Mouse (Mus musculus): Measurements from ENCODE around the gene Gm15013. TPM values are rescaled to one million over a fixed set of nuclear protein-coding genes. Genes with fewer than 3 reads are reported as not detected.
"Not testable (repeated sequence)": the region's sequence is repeated elsewhere in the genome, so short reads cannot be mapped to it uniquely, and the experiment has no call there.

The Gm15013 gene
- not detected in 2 replicates for total RNA-seq (2021)
- long read RNA-seq, experiment 1, result 0 reads
- long read RNA-seq, experiment 2, result 0 reads

DNA sequence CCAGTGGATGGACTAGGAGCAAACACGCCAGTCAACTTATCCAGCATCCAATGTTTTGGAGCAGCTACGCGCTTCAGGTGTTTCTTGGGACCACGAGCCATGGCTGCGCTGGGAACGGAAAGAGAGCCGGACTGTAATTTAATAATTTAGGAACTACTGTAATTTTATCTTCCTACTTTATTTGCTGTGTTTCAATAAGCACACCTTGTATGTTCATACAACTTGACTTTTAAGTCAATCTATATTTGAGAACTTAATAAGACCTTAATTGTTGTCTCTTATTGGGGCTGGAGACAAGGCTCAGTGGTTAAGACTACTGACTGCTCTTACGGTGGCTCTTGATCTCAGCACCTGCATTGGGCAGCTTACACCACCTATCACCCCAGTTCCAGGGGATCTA lies at the start of gene Gm15013:
TSS of gene Gm15013 (minus strand) at position 101 of the 400 bp plus-strand sequence.
- DNase-seq, result no peak

DNA sequence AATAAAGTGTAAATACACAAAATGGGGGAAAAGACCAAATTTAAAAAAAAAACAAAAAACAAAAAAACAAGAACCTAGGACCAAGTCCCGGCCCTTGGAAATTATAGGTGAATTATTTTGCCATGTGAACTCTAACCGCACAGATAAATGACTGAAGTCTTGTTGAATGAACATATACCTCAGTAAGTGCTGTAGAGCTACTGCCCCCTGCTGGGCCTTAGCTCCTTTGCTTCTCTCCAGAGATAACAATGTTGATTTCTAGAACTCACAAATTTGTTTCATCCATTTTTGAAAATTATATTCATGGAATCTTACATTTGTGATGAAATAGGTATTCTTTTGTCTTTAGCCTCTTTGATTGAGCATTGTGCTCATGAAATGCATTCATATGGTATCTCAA lies 48.3 kb upstream of the Gm15013 start:
- DNase-seq, result peak; percentile 41

DNA sequence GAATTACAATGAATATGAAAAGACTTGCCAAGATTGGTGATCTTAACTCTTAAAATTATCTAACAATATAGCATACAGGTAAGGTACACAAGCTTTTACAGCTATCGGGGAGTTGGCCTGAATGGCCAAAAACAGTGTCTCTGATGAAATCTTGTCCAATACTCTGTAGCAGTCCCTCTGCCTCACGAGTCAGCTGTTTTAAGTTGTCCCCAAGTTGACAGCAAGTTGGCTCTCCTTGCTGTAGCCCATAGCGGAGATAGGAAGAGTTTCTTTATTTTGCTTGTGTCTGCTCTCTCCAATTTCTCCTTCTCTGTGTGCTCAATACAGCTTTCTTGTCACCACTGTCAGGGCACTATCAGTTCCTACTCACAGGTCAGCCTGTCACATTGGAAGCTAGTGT lies 44.4 kb upstream of the Gm15013 start:
- not testable (repeated sequence) for DNase-seq

DNA sequence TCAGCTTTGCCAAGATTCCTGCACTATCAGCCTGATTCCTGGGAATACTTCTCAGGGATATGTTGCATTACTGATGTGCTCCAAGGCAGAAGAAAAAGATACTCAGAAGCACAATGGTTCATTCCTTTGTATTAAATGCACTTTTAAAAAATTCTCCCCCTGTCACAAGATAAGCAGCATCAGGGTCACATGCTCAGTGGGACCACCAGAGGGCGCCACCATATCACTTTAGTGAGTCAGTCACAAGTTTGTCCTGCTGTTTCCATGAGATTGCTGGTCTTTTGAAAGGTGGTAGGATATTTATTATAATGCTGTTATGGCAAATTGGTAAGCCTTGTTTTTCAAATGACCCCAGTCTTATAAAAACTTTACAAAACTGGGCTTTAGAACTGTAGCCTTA lies 37.6 kb upstream of the Gm15013 start:
- DNase-seq, result peak; percentile 64

DNA sequence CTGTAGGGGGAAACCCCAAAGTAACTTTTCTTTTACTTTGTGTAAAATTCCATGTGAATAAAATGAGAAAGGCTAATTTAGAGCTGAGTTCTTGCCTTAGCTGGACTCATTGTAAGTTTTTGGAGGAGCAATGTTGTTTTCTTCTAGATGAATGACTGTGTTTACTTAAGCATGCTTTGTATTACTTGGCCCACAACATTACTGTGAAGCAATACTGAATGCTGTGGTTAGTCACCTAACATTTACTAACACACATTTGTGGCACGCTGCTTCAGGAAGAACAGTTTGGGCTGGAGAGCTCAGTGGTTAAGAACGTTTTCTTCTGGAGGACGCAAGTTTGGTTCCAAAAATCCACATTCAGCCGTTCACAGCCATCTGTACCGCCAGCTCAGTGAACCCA lies 22.8 kb upstream of the Gm15013 start:
- DNase-seq, result no peak

DNA sequence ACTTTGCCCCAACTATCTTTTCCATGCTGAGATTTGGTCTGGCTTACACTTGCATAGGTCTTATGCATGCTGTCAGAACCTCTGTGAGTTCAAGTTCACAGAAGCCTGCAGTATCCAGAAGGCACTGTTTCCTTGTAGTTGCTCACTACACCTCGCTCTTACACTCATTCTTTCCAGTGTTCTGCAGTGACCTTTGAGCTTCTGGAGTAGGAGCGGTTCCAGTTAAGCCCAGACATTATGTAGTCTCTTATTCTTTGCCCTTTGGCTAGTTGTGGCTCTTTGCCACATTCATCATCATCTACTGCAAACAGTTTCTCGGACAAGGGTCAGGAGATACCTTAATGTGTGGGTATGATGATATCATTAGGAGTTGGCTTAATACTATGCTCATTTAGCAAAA lies 16.3 kb upstream of the Gm15013 start:
- DNase-seq, result no peak

DNA sequence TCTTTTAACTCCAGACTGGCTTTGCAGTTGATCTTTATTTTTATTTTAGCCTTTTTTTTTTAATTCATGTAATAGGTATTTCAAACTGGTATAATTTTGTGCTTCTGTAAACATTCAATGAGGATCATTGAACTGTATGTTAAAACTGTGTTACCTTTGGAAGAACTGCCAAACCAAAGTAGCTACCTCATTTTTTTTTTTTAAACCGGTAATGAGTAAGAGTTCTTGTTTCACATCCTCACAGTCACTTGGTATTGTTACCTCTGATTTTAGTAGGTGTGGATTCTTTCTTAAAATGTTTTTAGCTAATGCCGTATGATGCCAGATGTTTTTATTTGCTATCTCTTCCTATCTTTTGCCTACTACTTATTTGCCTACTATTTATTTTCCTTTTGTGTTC lies 8.1 kb upstream of the Gm15013 start:
- DNase-seq, result no peak

DNA sequence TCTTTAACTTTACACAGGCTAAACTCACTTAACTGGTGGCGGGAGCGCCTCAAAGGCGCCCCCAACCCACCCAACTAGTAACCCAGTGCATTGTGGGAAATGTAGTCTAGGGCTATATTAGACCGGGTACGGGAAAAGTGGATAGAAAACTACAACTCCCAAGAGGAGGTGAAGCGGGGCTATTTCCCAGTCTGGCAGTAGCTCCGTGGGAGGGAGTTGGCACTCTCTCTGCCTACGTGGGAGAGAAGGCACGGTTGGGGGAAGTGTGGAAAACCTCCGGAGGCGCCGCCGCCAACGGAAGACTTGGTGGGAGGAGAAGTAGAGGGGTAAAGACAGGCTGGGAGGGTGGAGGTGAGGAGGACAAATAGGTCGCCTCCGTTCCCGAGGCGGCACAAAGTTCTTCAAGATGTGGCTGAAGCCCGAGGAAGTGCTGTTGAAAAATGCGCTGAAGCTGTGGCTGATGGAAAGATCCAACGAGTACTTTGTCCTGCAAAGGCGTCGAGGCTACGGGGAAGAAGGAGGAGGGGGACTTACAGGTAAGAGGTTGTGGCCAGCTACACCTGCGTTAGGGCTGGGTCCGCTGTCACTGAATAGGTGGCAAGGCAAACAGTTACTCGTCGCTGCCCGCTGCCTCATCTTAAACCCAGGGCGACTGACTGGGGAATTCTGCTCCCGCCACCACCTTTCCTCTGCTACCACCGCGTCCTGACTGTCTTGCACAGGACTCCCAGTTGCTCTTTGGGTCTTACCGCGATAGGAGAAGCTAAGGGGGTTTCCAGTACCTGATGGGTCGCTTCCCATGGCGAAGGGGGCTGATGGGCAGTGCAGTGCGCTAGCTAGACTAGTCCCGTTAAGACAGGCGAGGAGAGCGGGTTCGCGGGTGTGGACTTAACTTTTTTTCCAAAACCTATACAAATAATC lies 29.2 kb downstream of the Gm15013 start, which contains the start of gene Tbc1d8b:
TSS of gene Tbc1d8b (plus strand) at position 222 of the 921 bp plus-strand sequence.
- DNase-seq, result peak; percentile 80

DNA sequence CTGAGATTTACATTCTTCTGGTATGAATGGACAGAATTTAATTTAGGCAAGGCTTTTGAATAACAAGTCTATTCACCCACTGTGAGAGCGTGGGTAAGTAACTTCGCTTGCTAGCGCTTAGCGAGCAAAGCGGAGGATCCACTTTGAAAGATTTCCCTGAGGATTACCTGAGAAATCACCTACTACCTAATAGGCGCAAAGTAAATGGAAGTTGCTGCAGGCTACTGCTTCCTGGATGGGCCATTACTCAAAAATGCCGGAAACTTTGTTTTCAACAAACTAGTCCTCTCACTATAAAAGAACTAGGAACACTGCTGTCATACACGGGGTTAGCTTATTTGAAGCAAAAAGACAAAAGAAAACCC lies 29.9 kb downstream of the Gm15013 start:
- DNase-seq, result no peak

DNA sequence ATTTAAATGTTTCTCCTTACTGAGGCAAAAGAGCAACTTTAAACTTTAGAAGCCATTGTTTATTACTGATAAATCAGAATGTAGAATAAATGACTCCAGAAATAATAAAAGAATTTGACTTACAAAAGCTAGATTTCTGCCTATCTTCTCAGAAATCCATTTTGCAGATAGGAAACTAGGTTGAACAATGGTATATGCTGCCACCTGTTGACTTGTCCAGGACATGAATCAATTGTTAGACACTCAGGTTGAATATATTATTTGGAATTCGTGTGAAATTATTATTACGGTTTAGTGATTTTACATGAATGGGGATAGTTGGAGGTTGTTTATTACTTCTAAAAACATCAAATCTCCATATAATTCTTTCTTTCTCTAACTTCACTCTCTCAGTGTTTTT lies 48.5 kb downstream of the Gm15013 start:
- no peak for DNase-seq

Other genes starting within 250 kb of the Gm15013 start
- 0.49 and 0.78 TPM in 2 replicates for gene D330045A20Rik, start 234.1 kb downstream of the Gm15013 start, total RNA-seq (2021)
- 20.1 and 31.2 TPM in 2 replicates for gene Rnf128, start 151.2 kb downstream of the Gm15013 start, total RNA-seq (2021)
- gene Tbc1d8b, start 29.5 kb downstream of the Gm15013 start, total RNA-seq (2021), result 9.1 and 9.5 TPM in 2 replicates
- gene Ripply1, start 67.9 kb upstream of the Gm15013 start, total RNA-seq (2021), result not detected in 2 replicates
- 0.23 and 1.9 TPM in 2 replicates for gene Cldn2, start 86.3 kb upstream of the Gm15013 start, total RNA-seq (2021)
- gene Morc4, start 157.2 kb upstream of the Gm15013 start, total RNA-seq (2021), result 5.9 and 9.2 TPM in 2 replicates

All from adrenal gland, postnatal 14 days (tissue).